ENCODE assay signal across 13 mouse cellular contexts in the genomic region with DNA sequence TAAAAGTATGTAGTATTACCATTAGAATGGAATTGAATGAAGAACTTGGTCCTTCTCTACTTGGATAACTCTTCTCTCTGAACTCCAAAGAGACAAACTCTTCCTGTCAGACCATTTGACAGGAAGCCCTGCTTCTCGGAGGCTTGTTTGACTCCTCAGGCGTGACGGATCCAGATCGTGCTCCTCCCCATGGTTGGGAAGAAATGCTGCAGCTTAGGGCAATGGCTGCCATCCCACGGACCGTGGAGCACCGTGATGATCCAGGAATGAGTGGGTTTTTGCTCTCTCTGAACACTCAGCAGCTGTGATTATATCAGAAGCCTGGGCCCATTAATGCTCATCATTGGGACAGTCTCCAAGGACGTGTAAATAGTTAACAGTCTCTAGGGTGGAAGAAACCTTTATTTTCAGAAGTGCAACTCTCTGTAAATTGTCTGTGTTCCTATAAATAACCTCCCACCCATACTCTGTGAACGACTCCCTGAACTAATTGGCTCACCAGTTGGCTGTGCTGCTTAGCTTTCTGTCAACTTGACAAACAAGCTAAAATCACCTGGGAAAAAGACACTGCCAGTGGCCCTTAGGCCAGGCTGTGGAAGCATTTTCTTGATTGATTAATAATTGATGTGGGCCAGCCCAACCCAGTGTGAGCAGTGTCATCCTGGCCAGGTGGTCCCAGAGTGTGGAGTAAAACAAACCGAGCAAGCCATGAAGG.
DNase-seq lines count a peak whose midpoint lies in the region; ATAC-seq and TF ChIP-seq lines count a peak whose summit lies in the region.
"Had no signal": no experiment of that assay in that cellular context is flagged by ENCODE, and none has a peak within 500 bp of the region (broad histone marks: within the 10 kb centered on the region; RNA-seq: fewer than 3 reads in every experiment).

No protein-coding gene starts in this region.

- no peak for TF ChIP-seq POLR2A in small intestine, adult 2 months (IDR thresholded peaks at IDR 0.05; ENCODE audit: low read depth, low read length)
- TF ChIP-seq POLR2A in thymus, adult 2 months (IDR thresholded peaks at IDR 0.05; ENCODE audit: control insufficient read depth, extremely low read depth, insufficient read depth, low read length, poor library complexity) = no peak

- H3K4me3 ChIP-seq in kidney, embryonic 14.5 days (ENCODE audit: low read length) = no peak overlapping the region
- H3K4me3 ChIP-seq in small intestine, adult 2 months (ENCODE audit: low read depth, low read length) = no peak overlapping the region
- no peak overlapping the region for H3K4me3 ChIP-seq in thymus, adult 2 months (ENCODE audit: control insufficient read depth, insufficient read depth, low read length)
- H3K4me3 ChIP-seq: embryonic facial prominence, embryonic 10.5 days; forebrain, embryonic 13.5 days; heart, embryonic 10.5 days; hindbrain, embryonic 12.5 days had no signal

- 56% methylated on average over 10 of the region's 10 CpGs for WGBS in kidney, embryonic 14.5 days
- WGBS in small intestine, adult 2 months = 87% methylated on average over 10 of the region's 10 CpGs
- WGBS in thymus, adult 2 months = 89% methylated on average over 10 of the region's 10 CpGs

- peak; percentile 41 for DNase-seq in kidney, adult 11 months
- peak; percentile 63 for DNase-seq in kidney, adult 9 months
- DNase-seq in kidney, postnatal 14 days = no peak
- peak; percentile 40 for DNase-seq in brain, adult 2 months (ENCODE audit: low read depth, low spot score)
- DNase-seq in thymus, adult 2 months = no peak
- DNase-seq: forebrain, postnatal 0 days; heart, postnatal 4 days had no signal

- no peak overlapping the region for H3K27ac ChIP-seq in kidney, embryonic 14.5 days (ENCODE audit: low read depth, low read length)
- peak overlapping the region; percentile 64; the same call in 1 of the 2 replicates for H3K27ac ChIP-seq in small intestine, adult 2 months (ENCODE audit: insufficient read depth, low read depth, low read length)
- H3K27ac ChIP-seq in thymus, adult 2 months (ENCODE audit: control insufficient read depth, insufficient read depth, low read length) = no peak overlapping the region
- H3K27ac ChIP-seq: embryonic facial prominence, embryonic 10.5 days; forebrain, embryonic 13.5 days; heart, embryonic 10.5 days; hindbrain, embryonic 12.5 days had no signal

- no peak overlapping the region for H3K4me2 ChIP-seq in kidney, embryonic 14.5 days (replicated peaks; ENCODE audit: low read depth, low read length)
- H3K4me2 ChIP-seq: forebrain, embryonic 13.5 days; hindbrain, embryonic 12.5 days had no signal

- no peaks in the 10 kb centered on the region for H3K9me3 ChIP-seq in kidney, embryonic 14.5 days (ENCODE audit: control insufficient read depth, low read length)
- H3K9me3 ChIP-seq: embryonic facial prominence, embryonic 10.5 days; forebrain, embryonic 13.5 days; heart, embryonic 10.5 days; hindbrain, embryonic 12.5 days had no signal

- H3K27me3 ChIP-seq in kidney, embryonic 14.5 days (ENCODE audit: control insufficient read depth, insufficient read depth, low read length) = no peaks in the 10 kb centered on the region
- no peaks in the 10 kb centered on the region for H3K27me3 ChIP-seq in small intestine, adult 2 months (ENCODE audit: control insufficient read depth, insufficient read depth, low read length)
- no peaks in the 10 kb centered on the region for H3K27me3 ChIP-seq in thymus, adult 2 months (ENCODE audit: control insufficient read depth, insufficient read depth, low read length)
- H3K27me3 ChIP-seq: forebrain, embryonic 13.5 days; hindbrain, embryonic 12.5 days had no signal

- no peaks in the 10 kb centered on the region for H3K4me1 ChIP-seq in kidney, embryonic 14.5 days (ENCODE audit: control insufficient read depth, insufficient read depth, low read length)
- peaks cover 5% of the 10 kb centered on the region; the same call in 1 of the 2 replicates for H3K4me1 ChIP-seq in small intestine, adult 2 months (ENCODE audit: control insufficient read depth, insufficient read depth, insufficient read length, low read length)
- no peaks in the 10 kb centered on the region for H3K4me1 ChIP-seq in thymus, adult 2 months (replicated peaks; ENCODE audit: control insufficient read depth, insufficient read depth, low read length)
- H3K4me1 ChIP-seq: hindbrain, embryonic 12.5 days had no signal

- no peak overlapping the region for H3K9ac ChIP-seq in kidney, embryonic 14.5 days (ENCODE audit: low read depth, low read length)
- H3K9ac ChIP-seq: forebrain, embryonic 13.5 days; forebrain, postnatal 0 days; hindbrain, embryonic 12.5 days had no signal

- H3K36me3 ChIP-seq in kidney, embryonic 14.5 days (ENCODE audit: control insufficient read depth, insufficient read depth, low read length) = no peaks in the 10 kb centered on the region
- H3K36me3 ChIP-seq in small intestine, adult 2 months (ENCODE audit: control insufficient read depth, insufficient read depth, low read length) = no peaks in the 10 kb centered on the region
- H3K36me3 ChIP-seq in thymus, adult 2 months (ENCODE audit: control insufficient read depth, insufficient read depth, low read length) = no peaks in the 10 kb centered on the region
- H3K36me3 ChIP-seq: embryonic facial prominence, embryonic 10.5 days; heart, embryonic 10.5 days; hindbrain, embryonic 12.5 days had no signal

- no peak for TF ChIP-seq CTCF in small intestine, adult 2 months (IDR thresholded peaks at IDR 0.05; ENCODE audit: extremely low read depth, insufficient read length, insufficient replicate concordance, low read depth, low read length)
- TF ChIP-seq CTCF in thymus, adult 2 months (IDR thresholded peaks at IDR 0.05; ENCODE audit: borderline replicate concordance, control insufficient read depth, extremely low read depth, insufficient read depth, low read length, poor library complexity) = no peak

- no peak; the same call in 1 of the 2 replicates for ATAC-seq in kidney, embryonic 14.5 days (ENCODE audit: low FRiP score, low TSS enrichment)
- ATAC-seq: forebrain, embryonic 13.5 days; forebrain, postnatal 0 days had no signal

Comparison
In these comparisons a context has a peak if more than half of its experiments do, and no peak if none do; other contexts are left out.
1. DNase-seq: peak in kidney, adult 11 months (single experiment), kidney, adult 9 months (single experiment) and brain, adult 2 months (single experiment); none in kidney, postnatal 14 days (single experiment) and thymus, adult 2 months (single experiment).